Mouse (Mus musculus) midbrain, postnatal 0 days (tissue): ENCODE measurements around the gene Gm4216. TPM values are rescaled to one million over a fixed set of nuclear protein-coding genes. Genes with fewer than 3 reads are reported as not detected.
"Not testable (repeated sequence)": the region's sequence is repeated elsewhere in the genome, so short reads cannot be mapped to it uniquely, and the experiment has no call there.

Source experiments
- ATAC-seq: fragments of 200-750 bp; cut with Nextera tagmentation; 2 replicates; pipeline ENCODE4 v1.8.0; 2017; ENCODE audit warnings: moderate number of reproducible peaks, mild to moderate bottlenecking, moderate TSS enrichment, moderate library complexity; ENCODE audit not compliant: low FRiP score
- DNase-seq: peaks from one replicate; pipeline ENCODE4 v3.0.0-alpha.2; 2015; ENCODE audit warnings: low spot score
- H3K27ac ChIP-seq: fragments of 300-500 bp; sonication (generic); 2 replicates; pipeline ENCODE4 v1.5.1; 2014; ENCODE audit warnings: low read depth, mild to moderate bottlenecking, low read length, mixed read lengths
- H3K27me3 ChIP-seq: fragments of 300-500 bp; sonication (generic); 2 replicates; pipeline ENCODE4 v1.6.1; 2014; ENCODE audit warnings: low read length, control low read depth, mixed read lengths; ENCODE audit not compliant: insufficient read depth
- H3K36me3 ChIP-seq: fragments of 300-500 bp; sonication (generic); 2 replicates; pipeline ENCODE4 v1.6.1; 2014; ENCODE audit warnings: low read length, control low read depth, mixed read lengths; ENCODE audit not compliant: insufficient read depth
- H3K4me1 ChIP-seq: fragments of 300-500 bp; sonication (generic); 2 replicates; pipeline ENCODE4 v1.6.1; 2014; ENCODE audit warnings: mild to moderate bottlenecking, control low read depth, antibody characterized with exemption, low read length, mixed read lengths; ENCODE audit not compliant: insufficient read depth
- H3K4me2 ChIP-seq: fragments of 300-500 bp; sonication (generic); 2 replicates; pipeline ENCODE4 v1.6.1; 2014; ENCODE audit warnings: low read depth, mild to moderate bottlenecking, low read length, mixed read lengths; ENCODE audit not compliant: poor library complexity, severe bottlenecking
- H3K4me3 ChIP-seq: fragments of 300-500 bp; sonication (generic); 2 replicates; pipeline ENCODE4 v1.5.1; 2014; ENCODE audit warnings: low read depth, mild to moderate bottlenecking, low read length, moderate library complexity
- H3K9ac ChIP-seq: fragments of 300-500 bp; sonication (generic); replicated peaks from 2 replicates; pipeline ENCODE4 v1.6.1; 2014; ENCODE audit warnings: mild to moderate bottlenecking, low read length, moderate library complexity, mixed read lengths; ENCODE audit not compliant: poor library complexity, severe bottlenecking
- H3K9me3 ChIP-seq: fragments of 300-500 bp; sonication (generic); 2 replicates; pipeline ENCODE4 v1.6.1; 2016; ENCODE audit warnings: low read length, control low read depth
- WGBS: fragments of 180-500 bp; shearing (Covaris S2); extraction: QIAGEN DNeasy Blood & Tissue Kit; methylation state at CpG from one replicate; pipeline ENCODE4 v1.1.7; 2014; 5-methylcytosine and 5-hydroxymethylcytosine counted together
- polyA plus RNA-seq: library from polyadenylated mRNA; unstranded; fragments of >200 nt; fragmentation: Nextera tagmentation; extraction: Ambion mirVana; gene quantifications from 2 replicates; pipeline ENCODE4 v1.2.1, GENCODE M21; 2015
- total RNA-seq: library from RNA; depleted of rRNA; stranded (reverse); fragments of >200 nt; gene quantifications from 2 replicates; pipeline ENCODE4 v1.2.3, GENCODE M21; 2014; rRNA removed

Gene Gm4216
- total RNA-seq (not detected in 2 replicates), polyA plus RNA-seq (not detected in 2 replicates)

- DNase-seq, H3K9me3 ChIP-seq, H3K27me3 ChIP-seq, H3K4me2 ChIP-seq, H3K9ac ChIP-seq, ATAC-seq, H3K27ac ChIP-seq, H3K36me3 ChIP-seq, H3K4me3 ChIP-seq, H3K4me1 ChIP-seq: not testable (repeated sequence)
- no CpG with 5 or more reads among the region's 3 CpGs for WGBS
These were observed at the start of gene Gm4216 for GRCm38 (mm10) chr7:23019823-23020222. Gene Gm4216, minus strand, starts transcription at chr7:23019923.

DNA sequence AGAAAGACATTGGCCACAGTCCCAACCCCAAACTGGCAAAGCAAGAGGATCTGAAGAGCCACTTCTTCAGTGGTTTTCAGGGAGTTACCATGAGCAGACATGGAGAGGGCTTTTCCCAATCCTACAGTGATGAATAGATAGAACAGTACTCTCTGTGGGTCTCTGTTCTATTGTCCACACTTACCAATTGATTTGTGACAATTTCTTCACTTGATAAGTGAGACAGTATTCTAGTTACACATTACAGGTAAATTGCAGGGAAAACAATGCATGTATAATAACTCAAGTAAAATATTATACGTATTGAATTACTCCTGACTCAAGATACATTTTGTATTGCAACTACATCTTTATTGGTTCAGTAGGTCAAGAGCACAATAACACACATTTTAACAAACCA lies 47.6 kb upstream of the Gm4216 start, which contains the start of gene Gm8720:
TSS of gene Gm8720 (minus strand) at position 101 of the 400 bp plus-strand sequence.
- not testable (repeated sequence) for H3K9me3 ChIP-seq, DNase-seq, H3K36me3 ChIP-seq, H3K9ac ChIP-seq, H3K27ac ChIP-seq, H3K4me3 ChIP-seq, ATAC-seq, H3K4me1 ChIP-seq, H3K4me2 ChIP-seq, H3K27me3 ChIP-seq
- whole genome bisulfite sequencing: no CpG with 5 or more reads among the region's 1 CpGs

DNA sequence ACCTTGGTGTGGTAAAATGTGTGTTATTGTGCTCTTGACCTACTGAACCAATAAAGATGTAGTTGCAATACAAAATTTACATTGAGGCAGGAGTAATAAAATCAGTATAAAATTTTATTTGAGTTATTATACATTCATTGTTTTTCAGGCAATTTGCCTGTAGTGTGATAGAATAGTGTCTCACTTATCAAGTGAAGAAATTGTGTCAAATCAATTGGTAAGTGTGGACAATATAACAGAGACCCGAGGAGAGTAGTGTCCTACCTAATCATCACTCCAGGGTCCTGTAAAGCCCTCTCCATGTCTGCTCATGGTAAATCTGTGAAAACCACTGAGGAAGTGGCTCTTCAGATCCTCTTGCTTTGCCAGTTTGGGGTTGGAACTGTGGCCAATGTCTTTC lies 35.5 kb upstream of the Gm4216 start, which contains the start of gene Vmn1r163:
TSS of gene Vmn1r163 (plus strand) at position 301 of the 400 bp plus-strand sequence.
- H3K9me3 ChIP-seq, H3K36me3 ChIP-seq, H3K27ac ChIP-seq, H3K4me1 ChIP-seq, H3K4me3 ChIP-seq, H3K27me3 ChIP-seq, H3K4me2 ChIP-seq, ATAC-seq, DNase-seq, H3K9ac ChIP-seq: not testable (repeated sequence)
- no CpG with 5 or more reads among the region's 1 CpGs for WGBS

DNA sequence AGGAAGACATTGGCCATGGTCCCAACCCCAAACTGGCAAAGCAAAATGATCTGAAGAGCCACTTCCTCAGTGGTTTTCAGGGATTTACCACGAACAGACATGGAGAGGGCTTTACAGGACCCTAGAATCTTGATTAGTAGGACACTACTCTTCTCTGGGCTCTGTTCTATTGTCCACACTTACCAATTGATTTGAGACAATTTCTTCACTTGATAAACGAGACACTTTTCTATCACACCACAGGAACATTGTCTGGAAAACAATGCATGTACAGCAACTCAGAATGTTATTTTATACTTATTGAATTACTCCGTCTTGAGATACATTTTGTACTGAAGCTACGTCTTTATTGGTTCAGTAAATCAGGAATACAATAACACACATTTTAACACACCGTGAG lies 35.1 kb downstream of the Gm4216 start, which contains the start of gene Gm4214:
TSS of gene Gm4214 (minus strand) at position 101 of the 400 bp plus-strand sequence.
- not testable (repeated sequence) for H3K4me1 ChIP-seq, H3K4me3 ChIP-seq, ATAC-seq, DNase-seq, H3K9ac ChIP-seq, H3K27ac ChIP-seq, H3K27me3 ChIP-seq, H3K36me3 ChIP-seq, H3K9me3 ChIP-seq, H3K4me2 ChIP-seq
- WGBS: no CpG with 5 or more reads among the region's 5 CpGs

Other genes with a start within 250 kb of the Gm4216 start
- not detected in 2 replicates for gene Vmn1r158, start 229.1 kb downstream of the Gm4216 start, total RNA-seq
- gene Vmn1r158, start 229.1 kb downstream of the Gm4216 start, polyA plus RNA-seq: not detected in 2 replicates
- not detected in 2 replicates for gene Vmn1r159, start 176.3 kb downstream of the Gm4216 start, total RNA-seq
- gene Vmn1r159, start 176.3 kb downstream of the Gm4216 start, polyA plus RNA-seq: not detected in 2 replicates
- not detected in 2 replicates for gene Vmn1r160, start 148.7 kb downstream of the Gm4216 start, total RNA-seq
- gene Vmn1r160, start 148.7 kb downstream of the Gm4216 start, polyA plus RNA-seq: not detected in 2 replicates
- gene Gm4214, start 35.2 kb downstream of the Gm4216 start, total RNA-seq: not detected in 2 replicates
- gene Gm4214, start 35.2 kb downstream of the Gm4216 start, polyA plus RNA-seq: not detected in 2 replicates
- gene Vmn1r163, start 35.6 kb upstream of the Gm4216 start, total RNA-seq: not detected in 2 replicates
- not detected in 2 replicates for gene Vmn1r163, start 35.6 kb upstream of the Gm4216 start, polyA plus RNA-seq
- gene Gm8720, start 47.5 kb upstream of the Gm4216 start, total RNA-seq: not detected in 2 replicates
- not detected in 2 replicates for gene Gm8720, start 47.5 kb upstream of the Gm4216 start, polyA plus RNA-seq
- not detected in 2 replicates for gene Gm10662, start 124.6 kb upstream of the Gm4216 start, total RNA-seq
- gene Gm10662, start 124.6 kb upstream of the Gm4216 start, polyA plus RNA-seq: not detected in 2 replicates
- gene Vmn1r165, start 197.4 kb upstream of the Gm4216 start, total RNA-seq: not detected in 2 replicates
- not detected in 2 replicates for gene Vmn1r165, start 197.4 kb upstream of the Gm4216 start, polyA plus RNA-seq
- gene Vmn1r166, start 231.8 kb upstream of the Gm4216 start, total RNA-seq: not detected in 2 replicates
- not detected in 2 replicates for gene Vmn1r166, start 231.8 kb upstream of the Gm4216 start, polyA plus RNA-seq